Mouse (Mus musculus) urinary bladder, postnatal 10 days (tissue): ENCODE measurements at regions not wholly inside any gene's neighbourhood (a gene's known extent, or its start where the extent isn't known, plus 50 kb on each side); places are given as distances from the start of the nearest gene placed in this dataset.

Experiments
- DNase-seq: peaks from one replicate; pipeline ENCODE4 v3.0.0; 2022; ENCODE audit warnings: low spot score

- DNase-seq, result no peak
These were observed 117.5 kb upstream of the Btg1 start for GRCm38 (mm10) chr10:96499274-96499673.

GRCm38 (mm10) chr10:96502090-96502728, 114.6 kb upstream of the Btg1 start:
- no peak for DNase-seq

- DNase-seq, result no peak
These were observed 114.1 kb upstream of the Btg1 start for GRCm38 (mm10) chr10:96502736-96503135.

DNA sequence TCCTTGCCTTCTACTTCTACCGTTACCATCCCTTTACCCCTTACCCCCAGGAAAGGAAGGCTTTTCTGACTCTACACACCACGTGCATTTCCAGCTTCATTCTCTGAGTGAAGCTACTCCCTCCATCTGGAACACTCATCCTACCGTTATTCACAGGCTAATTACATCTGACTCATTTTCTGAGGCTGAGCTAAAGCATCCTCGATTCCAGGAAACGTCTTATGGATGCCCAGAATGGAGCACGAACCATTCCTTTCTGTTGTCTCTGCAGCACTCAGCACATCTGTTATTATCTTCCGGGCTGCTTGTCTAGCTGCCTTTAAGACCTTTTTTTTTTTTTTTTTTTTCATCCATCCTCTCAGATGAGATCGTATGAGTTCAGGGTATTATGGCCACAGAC, 112.5 kb upstream of the Btg1 start:
- DNase-seq, result no peak

DNA sequence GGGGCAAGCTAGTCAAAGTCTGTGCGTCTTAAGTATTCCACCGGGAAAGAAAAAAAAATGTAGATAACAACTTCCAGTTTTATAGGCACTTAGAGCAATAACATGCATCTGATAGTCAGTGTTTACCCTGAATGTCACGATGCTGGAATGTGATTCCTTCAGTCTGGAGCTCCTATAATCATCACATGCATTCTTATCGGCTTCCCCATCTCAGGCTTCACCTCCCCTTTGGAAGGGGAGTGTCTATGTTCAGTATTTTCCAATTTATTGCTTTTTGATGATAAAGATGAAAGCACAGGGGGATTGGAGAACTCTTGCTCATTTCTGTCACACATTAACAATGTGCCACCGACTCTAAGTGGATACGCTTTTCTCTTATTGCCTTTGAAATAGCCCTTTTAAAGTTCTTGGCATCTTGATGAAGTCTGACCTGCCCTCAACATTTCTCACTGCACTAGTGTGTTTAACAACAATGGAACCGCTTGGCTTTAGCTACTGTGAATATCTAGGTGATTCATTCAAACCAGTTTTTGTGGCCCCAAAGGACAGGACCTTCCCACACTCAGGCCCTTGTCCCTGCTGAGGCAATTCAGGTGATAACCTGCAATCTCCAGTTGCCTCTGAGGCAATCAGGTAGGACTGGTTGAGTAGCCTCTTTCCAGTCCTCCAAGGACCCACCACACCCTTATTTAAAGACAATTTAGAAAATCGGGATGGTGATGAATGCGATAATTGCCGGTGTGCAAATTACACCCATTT, 101.5 kb upstream of the Btg1 start:
- no peak for DNase-seq

- no peak for DNase-seq
These were observed 100.9 kb upstream of the Btg1 start for GRCm38 (mm10) chr10:96515923-96516258.

DNA sequence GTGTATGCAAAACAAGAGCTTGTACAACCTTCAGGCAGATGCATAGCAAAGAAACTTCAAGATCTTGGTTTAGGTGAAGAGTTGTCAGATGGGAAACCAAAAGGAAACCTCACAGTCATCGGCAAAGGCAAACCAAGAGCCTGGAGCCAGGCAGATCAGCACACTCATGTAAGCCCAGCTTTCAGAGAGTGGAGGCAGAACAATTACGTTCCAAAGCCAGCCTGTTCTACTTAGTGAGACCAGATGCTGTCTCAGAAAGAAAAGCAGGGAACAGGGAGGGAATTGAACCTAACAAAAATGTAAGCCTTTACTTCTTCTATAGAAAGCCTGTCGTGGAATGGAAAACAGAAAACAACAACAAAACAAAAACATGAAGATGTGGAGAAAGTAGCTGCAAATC, 97.4 kb upstream of the Btg1 start:
- no peak for DNase-seq

GRCm38 (mm10) chr10:96520995-96521760, 95.6 kb upstream of the Btg1 start:
- no peak for DNase-seq

- DNase-seq, result no peak
These were observed 92.6 kb upstream of the Btg1 start for GRCm38 (mm10) chr10:96523967-96524801.

GRCm38 (mm10) chr10:96527864-96528263, 88.9 kb upstream of the Btg1 start:
- DNase-seq, result no peak

DNA sequence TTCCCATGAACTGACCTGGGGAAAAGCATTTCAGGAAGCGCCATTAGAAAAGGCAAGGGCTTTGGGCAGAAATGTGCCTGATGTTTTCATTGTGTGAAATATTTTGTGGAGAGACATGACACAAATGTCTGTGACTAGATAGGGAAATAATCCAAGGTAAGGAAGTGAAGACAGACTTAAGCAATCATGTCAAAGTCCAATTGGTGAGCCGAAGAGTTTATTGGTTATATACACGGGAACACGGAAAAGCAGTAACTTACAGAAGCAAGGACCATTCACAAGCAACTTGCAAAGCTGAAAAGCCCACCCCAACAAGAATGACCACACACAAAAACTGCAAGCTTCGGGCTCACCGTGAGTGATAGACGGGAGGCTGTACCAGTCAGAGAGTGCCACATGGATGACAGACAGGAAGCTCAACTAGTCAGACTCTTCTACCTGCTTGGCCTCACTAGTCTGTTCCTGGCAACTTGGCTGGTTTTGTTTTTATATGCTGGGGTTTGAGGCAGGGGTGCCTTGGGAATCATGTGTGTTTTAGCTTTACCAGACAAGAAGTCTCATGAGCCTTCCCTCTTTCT, 82.2 kb upstream of the Btg1 start:
- no peak for DNase-seq

DNA sequence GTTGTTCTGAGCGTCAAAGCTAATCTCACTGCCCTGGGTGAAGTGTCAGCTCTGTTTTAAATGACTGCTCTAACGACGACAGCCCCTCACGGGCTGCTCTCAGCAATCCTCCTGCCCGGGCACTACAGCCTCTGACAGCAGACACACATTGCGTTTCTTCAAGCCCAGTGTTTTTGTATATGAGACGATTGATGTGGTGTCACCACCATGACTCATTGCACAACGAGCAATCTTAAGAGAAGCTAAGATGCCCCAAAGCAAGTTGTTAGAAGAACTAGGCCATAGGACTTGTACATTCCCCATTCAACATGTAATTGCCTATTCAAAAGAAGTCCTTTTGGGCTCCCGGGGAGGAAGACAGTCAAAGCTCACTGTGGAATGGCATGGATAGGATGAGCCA, 81.3 kb upstream of the Btg1 start:
- DNase-seq, result no peak

DNA sequence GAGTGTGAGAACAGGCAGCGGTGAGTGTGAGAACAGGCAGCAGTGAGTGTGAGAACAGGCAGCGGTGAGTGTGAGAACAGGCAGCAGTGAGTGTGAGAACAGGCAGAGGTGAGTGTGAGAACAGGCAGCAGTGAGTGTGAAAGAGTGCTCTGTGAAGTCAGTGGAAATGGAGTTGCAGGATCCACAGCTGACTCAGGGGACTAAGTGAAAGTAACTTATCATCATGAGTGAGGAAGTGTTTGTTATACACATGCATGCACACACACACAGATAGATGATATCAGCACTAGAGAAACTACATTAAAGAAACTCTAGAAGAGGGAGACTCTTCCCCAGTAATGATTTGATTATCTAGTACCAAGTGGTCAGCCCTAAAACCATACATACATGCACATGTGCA, 76.0 kb upstream of the Btg1 start:
- no peak for DNase-seq

- no peak for DNase-seq
These were observed 71.5 kb upstream of the Btg1 start for GRCm38 (mm10) chr10:96545312-96545711.

- no peak for DNase-seq
These were observed 70.9 kb upstream of the Btg1 start for GRCm38 (mm10) chr10:96545761-96546388.

GRCm38 (mm10) chr10:96549651-96550050, 67.2 kb upstream of the Btg1 start:
- no peak for DNase-seq

DNA sequence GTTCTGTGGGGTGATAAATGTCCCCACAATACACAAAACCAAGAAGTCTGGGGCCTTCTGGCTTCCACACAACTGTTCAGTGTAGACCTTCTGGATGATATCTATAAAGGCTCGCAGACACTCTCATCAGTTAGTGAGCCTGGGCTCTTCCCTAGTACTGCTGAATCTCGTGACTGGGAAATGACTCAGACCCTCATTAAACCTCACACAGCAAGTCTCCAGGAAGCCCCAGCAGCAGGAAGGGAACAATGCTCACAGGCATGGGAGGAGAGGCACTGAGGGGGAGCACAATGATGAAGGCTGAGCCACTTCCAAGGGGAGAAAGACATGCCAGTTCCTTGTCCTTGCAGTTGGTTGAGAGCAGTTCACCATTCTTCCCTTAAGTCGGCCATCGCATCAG, 66.5 kb upstream of the Btg1 start:
- DNase-seq, result no peak

DNA sequence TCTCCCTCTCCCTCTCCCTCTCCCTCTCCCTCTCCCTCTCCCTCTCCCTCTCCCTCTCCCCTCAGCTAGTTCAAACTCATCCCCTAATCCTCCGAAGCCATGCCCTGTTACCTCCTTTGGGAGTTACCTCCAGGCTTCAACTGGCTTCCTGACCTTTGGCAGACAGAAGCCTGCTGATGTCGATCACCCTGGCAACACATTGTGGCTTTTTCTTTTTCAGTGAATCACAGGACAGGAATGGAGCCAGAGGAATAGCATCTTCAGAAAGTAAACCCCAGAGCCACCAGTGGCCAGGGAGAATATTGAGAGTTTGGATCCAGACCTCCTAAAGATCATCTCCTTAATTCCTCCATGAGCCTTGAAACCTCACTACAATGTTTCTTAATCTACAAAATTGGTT, 59.5 kb upstream of the Btg1 start:
- DNase-seq, result no peak

- no peak for DNase-seq
These were observed 51.5 kb upstream of the Btg1 start for GRCm38 (mm10) chr10:96565343-96565742.
